Mouse (Mus musculus) left cerebral cortex, adult 11 months (tissue): ENCODE data around the gene Tcp11l2.

Experiments used
- DNase-seq: peaks from one replicate; pipeline ENCODE4 v3.0.0; 2022; ENCODE audit warnings: low spot score

Tcp11l2 gene

DNA sequence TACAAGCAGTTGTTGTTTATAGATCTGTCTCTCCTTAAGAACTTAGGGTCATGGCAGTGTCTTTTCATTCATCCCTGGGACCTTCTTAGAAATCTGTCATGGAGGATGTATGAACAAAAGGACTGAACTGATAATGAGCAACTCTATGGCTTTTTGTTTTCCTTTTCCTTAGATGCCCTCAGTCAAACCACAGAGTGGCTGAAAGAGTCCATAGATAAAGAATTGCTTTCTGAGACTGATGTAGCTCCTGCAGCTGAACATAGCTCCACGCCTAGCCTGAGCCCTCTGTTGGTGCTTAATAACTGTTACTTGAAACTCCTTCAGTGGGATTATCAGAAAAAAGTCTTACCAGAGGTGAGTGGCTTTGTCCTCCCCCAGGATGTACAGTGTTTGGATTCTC lies 27.9 kb downstream of the Tcp11l2 start:
- no peak for DNase-seq

DNA sequence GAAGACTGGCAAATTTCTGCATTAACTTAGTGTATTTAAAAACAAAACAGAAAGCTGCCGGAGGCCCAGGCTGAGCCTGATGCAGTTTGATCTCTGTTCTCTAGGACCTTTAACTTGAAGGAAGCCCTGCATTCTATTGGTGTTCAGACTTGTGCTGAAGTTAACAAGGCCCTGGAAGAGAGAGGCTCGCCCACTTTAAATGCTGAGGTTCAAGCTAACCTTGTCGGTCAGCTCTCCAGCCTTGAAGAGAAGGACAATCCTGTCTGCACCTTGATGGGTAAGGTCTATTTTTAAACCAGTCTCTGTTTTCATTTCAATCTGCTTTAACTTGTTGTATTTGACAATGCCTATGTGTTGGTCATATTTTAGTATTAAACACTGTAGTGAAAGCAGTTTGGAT lies 31.9 kb downstream of the Tcp11l2 start:
- no peak for DNase-seq

DNA sequence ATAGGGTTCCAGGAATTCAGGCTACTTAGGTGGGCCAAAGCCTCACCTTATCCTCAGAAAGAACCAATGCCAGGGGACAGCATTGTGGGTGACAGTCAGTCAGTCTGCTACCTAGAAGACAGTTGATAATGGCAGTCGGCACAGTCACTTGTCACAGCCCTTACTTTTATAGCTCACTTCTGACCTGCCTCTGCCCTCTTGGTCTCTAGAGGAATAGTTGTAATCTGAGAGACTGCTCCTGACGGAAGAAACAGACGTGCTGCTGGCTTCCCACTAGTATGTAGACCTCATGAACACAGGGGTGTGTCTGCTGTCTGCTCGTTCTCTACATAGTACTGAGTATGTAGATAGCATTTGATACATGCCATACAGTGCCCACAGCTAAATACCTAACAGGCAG lies 33.9 kb downstream of the Tcp11l2 start:
- no peak for DNase-seq

DNA sequence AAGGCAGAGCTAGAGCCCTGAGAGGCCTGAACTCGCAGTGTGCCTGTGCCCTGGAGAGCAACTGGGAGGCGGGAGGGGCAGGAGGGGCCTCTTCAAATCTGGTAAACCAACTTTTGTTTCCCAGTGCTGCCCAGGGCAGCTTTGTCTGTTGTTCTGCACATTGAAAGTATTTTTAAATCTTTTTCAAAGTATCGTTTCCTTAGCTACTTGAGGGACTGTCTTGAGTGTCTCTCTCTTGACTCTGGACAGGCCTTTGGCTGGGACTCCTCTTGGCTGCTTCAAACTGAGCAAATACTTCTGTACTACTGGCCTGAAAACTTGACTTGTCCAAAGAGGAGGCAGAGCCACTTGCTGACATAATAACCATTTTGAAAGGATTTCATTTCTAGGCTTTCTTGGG lies 34.4 kb downstream of the Tcp11l2 start:
- DNase-seq: no peak

DNA sequence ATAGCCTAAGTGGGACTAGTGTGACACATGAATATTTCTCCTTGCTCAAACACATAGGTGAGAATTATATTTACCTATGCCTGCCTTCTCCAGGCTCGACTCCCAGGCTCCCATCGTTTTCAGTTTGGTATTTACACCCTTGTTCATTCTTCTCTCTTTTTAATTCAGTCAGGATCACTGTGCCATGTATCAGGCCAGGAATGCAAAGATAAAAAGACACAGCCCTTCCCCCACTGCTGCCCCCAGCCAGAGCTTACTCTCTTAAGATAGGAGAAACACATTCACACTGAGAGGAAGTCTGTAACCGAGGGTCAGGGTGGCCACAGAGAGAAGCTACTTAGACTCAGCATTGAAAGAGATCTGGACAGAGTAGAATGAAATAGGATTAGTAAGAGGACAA lies 35.2 kb downstream of the Tcp11l2 start:
- no peak for DNase-seq

DNA sequence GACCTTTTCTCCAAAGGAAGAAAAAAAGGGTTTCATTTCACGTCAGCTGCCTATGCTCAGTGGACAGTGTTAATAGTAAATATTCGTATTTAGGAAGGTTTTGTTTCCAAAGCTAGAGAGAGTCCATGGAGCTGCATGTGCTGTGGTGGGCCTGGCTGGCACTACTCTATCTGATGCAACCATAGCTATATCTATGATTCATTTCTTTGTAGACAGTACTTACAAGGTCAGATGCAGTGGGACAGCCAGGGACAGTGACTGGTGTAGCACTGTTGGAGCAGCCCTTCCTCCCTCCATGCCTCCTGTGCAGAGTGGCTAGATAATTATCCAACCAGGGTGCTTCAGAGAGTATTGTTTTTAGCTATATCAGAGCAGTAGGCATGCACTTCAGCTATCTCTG lies 35.9 kb downstream of the Tcp11l2 start:
- no peak for DNase-seq

DNA sequence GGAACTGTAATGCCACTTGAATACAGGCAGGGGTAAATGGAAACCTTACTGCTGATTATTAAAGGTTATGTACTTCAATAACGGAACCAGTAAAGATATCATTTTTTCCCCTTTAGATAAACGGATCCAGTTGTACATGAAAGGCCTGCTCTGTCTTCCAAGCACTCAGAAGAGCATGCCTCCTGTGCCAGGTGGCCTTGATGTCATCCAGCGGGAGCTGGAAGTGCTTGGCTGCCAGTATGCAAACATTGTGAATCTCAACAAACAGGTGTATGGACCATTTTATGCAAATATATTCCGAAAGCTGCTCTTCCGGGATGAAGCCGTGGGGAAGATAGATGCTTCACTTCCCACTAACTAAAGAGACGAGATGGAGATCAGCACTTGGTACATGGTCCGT lies 36.9 kb downstream of the Tcp11l2 start:
- no peak for DNase-seq

DNA sequence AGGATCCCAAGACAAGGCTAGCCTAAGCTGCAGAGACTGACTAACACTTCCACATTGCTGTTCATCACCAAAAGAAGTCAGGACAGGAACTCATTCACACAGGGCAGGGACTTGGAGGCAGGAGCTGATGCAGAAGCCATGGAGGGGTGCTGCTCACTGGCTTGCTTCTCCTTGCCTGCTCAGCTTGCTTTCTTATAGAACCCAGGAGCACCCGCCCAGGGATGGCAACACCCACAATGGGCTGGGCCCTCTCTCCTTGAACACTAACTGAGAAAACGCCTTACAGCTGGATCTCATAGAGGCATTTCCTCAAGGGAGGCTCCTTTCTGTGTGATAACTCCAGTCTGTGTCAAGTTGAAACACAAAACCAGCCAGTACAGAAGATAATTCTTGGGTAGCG lies 38.6 kb downstream of the Tcp11l2 start:
- DNase-seq: no peak

DNA sequence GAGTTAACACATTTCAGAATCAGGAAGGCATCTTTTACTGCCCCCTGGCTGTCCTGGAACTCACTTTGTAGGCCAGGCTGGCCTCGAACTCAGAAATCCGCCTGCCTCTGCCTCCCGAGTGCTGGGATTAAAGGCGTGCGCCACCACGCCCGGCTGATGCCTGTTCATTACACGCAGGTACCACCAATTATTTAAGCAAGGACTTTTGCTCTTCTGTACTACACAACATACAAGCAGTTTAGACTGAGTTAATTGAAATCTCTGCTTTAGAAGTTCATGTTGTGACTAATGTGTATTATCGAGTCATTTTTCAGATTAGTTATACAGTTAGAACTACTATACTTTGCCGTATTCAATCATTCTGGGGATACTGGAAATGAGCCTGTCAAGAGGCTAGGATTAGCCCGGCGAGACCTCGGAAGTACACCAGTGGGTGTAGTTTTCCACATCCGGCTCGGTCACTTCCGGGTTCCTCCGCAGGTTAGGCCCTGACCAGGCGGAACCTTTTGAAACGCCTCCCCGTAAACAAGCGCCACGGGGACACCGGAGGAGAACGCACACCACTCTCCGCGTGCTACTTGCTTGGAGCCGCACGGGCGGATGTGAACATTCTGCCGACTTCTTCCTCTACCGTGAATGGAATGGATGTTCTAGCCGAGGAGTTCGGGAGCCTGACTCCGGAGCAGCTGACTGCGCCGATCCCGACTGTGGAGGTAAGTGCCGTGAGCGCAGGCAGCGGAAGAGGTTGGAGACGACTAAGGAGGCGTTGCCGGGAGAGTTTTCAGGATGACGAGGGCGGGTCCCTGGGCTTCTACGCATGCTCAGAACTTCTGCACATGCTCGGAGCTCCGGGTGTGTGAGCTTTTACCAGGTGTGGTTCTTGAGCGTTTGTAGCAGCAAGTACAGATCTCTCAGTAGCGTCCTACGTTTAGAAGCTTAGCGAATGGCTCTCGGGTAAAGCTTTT lies 45.7 kb downstream of the Tcp11l2 start, which contains the start of gene Polr3b:
Polr3b (plus strand) TSS at position 467 of the 965 bp plus-strand sequence.
- DNase-seq: peak; percentile 92

DNA sequence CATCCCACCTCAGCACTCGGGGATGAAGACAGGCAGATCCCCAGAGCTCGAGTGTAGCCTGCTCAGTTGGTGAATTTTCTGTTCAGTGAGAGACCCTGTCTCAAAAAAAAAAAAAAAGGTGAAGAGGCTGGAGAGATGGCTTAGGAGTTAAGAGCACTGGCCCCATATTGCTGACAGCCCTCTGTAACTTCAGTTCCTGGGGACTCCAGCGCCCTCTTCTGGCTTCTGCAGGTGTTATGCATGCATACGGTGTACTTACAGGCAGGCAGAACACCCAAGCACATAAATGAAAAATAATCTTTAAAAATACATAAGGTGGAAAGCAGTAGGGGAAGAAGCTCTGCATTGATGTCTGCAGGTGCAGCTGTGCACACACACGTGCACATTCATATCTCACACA lies 54.8 kb downstream of the Tcp11l2 start:
- no peak for DNase-seq

DNA sequence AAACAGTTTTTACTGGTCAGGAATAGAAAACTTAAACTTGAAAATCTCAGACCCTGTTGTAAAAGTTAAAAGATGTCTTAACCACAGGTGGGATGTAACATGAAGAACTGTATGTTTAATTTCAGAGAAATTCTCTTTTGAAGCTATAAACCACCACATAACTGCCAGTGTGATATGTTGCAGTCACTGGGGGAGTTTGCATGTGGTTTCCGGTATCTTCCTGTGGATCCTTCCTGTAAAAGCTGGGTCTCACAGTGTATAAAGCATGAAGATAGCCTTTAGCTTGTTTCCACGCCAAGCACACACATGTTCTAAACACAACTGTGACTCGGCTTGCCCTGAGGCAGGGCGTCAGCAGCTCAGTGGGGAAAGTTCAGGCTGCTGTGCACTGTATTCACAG lies 55.6 kb downstream of the Tcp11l2 start:
- no peak for DNase-seq

DNA sequence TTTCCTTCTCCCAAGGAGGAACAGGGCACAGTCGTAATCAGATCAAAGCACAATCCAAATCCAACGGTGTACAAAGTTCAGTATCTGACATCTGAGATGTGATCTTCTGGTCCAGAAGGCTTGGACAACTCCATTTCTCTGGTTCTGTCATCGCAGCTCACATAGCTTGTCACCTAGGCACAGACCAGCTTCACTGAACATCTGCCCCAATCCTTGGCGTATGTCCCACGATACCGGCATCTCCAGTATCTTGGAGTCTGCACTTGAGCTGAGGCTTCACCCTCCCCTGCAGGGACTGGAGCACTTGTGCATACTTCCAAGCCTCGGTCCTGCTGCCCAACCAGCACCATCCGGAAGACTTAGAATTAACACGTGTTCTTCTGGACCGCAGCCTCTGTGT lies 60.2 kb downstream of the Tcp11l2 start:
- no peak for DNase-seq

DNA sequence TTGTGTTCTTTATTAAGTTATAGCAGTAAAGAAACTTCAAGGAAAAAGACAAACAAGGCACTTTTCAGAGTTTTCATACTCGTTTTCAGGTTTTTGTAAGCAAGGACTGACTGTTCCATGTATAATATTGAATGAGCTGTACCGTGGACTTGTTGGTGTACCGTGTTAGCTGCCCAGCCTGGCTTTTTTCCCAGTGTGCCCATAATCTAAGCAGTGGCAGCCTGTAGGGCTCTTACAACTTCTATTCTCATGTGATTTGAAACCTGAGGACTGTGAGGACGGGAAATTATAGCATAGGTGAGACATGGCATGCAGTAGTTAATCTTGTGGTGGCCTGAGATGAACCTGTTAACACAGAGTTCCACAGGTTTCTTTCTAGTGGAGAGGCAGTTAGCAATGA lies 62.0 kb downstream of the Tcp11l2 start:
- DNase-seq: no peak

DNA sequence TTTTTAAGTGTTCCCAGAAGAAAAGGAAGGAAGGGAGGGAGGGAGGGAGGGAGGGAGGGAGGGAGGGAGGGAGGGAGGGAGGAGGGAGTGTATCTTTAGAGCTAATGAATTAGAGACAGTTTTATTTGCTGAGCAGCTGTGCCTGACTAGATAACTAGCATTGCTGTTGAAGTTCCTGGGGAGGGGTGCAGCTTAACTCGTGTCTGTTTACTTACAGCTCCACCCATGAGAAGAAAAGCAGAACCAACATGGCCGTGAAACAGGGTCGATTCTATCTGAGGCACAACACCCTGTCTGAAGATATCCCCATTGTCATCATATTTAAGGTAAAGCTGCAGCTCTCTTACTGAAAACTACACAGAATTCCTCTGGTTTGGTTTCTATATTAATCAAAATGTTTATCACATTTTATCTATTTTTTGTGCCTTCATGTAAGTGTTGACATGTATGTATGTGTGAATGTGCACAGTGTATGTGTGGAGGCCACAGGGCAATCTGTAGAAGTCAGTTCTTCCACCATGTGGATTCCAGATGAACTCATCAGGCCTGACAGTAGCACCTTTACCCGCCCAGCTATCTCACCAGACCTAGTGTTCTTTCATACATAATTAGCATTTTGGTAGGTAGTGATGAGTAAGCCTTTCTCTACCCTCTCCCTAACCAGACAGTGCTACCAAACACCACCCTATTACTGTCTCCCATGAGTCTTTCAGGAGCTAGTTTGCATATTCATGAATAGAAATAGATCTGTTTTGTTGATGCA lies 63.3 kb downstream of the Tcp11l2 start:
- no peak for DNase-seq

DNA sequence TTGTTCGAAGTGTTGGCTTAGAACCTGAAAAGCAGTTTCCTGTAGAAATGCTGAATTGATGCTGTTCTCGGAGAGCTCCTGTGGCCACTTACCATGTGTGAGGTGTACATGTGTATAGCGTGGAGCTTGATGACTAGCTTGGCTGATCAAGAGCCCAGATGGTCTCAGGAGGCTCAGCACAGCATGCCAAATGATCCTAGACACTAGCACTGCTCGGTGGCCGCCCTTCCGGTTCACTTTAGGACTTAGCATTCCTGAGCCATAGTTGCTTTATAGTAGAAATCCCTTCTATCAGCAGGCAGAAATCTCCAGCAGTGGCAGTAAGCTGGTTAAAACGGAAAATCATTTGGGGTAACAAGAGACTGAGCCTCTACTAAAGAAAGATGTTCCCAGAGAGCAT lies 64.4 kb downstream of the Tcp11l2 start:
- DNase-seq: no peak

DNA sequence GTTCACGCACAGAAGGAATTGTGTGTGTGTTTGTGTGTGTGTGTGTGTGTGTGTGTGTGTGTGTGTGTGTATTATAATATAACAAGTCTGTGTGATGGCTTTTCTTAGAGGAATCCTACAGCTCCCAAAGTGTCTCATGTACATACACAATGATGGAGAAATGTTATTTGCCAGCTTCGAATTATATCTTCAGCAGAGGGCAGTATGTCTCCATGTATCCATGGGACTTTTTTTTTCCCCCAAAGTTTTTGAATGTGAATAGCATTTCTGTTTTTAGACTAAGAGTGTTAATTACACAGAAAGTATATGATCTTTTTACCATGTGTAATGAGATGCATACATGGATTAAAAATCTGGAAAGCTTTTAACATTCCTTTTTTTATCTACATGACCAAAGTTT lies 65.2 kb downstream of the Tcp11l2 start:
- DNase-seq: no peak

DNA sequence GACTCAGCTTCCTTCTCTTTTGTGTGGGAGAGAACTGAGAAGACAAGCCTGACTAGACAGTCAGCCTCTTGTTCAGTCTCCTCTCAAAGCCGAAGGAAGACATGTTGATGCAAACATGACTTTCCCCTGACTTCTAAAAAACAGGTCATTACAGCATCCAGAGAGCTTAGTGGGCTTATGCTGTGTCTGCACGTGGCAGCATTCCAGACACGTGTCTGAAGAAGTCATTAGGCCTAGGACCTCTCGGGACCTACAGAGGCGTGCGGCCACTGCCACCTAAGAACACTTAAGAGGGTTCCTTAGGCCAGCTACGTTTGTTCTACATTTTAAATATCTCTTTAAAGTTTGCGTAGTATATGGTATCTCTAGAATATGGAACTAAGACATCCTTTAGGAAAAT lies 69.5 kb downstream of the Tcp11l2 start:
- no peak for DNase-seq

DNA sequence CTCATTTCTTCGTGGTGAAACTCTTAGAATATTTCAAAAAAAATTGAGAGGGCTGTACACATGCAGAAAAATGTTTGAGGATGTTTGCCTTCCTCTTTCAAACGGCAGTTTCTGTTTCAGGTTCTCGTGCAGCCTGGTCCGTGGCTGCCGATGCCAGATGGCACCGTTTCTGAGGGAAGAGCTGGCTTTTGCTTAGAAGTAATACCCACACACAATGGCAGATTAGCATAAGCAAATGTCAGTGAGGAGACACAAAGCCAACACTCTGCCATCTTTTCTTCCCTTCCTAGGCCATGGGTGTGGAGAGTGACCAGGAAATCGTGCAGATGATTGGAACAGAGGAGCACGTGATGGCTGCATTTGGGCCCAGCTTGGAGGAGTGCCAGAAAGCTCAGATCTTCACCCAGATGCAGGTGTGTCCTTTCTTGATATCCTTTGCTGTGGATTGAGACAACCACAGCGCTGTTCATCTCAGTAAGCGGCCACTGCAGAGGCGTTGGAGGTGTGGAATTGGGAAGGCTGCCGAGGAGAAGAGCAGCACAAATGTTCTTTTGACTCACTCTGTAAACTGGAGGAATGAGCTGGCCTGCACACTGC lies 70.2 kb downstream of the Tcp11l2 start:
- DNase-seq: peak; percentile 36

DNA sequence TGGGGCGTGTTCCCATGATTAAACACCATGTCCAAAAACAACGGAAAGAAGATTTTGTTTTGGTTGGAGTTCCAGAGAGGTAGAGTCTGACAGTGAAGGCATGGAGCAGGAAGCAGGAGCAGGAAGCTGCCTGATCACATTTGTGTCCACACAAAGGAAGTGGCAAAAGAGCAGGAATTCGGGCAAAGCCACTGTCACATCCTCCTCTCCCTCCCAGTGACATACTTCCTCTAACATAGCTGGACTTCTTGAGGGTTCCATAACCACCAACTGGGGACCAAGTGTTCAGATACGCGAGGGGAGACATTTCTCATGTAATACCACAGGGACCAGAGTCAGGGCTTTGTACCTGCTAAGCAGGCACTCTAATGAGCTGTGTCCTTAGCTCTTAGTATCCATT lies 70.8 kb downstream of the Tcp11l2 start:
- DNase-seq: no peak

DNA sequence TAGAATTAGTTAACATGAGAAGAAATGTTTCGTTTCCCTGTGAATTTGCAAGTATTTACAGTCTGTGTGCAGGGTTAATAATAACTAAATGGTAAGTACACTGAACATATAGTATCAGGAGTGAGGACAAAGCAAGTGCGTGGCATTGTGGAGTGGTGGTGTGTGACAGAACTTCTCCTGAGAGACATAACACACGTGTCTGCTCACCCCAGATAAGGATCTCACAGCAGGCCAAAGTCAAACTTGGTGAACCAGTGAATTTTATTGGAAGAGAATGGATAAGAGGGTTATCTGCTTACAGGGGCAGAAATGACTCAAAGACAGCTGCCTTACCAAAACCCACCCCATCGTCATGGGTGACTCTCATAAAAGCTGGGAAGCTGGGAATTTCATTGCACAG lies 72.5 kb downstream of the Tcp11l2 start:
- DNase-seq: no peak

DNA sequence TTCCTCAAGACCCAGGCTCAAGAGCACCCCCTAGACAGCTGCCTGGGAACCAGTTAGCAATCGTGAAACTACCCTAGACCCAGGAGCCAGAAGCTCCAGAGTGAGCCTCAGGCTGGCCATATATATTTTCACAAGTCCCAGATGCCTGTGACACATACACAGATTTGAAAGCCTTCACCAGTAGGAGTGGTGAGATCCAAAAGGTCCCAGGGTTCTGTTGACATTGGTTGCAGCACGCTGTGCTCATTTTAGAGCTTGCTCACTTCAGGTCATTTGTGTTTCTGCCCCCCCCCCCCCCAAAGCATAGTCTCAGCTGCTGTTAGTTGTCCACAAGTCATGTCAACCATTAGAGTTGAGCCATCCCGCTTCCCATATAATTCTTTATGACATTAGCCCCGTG lies 77.6 kb downstream of the Tcp11l2 start:
- DNase-seq: no peak

DNA sequence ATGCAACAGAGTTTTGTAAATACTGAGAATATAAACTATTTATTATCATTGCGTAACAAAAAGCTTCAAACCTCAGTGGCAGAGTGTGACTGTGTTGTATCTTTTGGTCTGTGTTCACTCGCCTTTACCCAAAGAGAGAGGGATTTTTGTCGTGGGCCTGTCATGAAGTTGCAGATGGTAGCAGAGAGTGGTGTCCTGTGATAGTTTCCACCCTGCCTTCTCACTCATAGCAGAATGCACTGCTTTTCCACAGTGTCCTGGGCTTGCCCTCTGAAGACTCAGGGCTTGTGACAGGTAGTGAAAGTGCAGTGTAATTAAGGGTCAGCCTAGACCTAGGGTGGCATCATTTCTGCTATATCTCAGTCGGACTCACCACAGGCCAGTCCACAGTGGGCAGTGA lies 78.3 kb downstream of the Tcp11l2 start:
- no peak for DNase-seq

DNA sequence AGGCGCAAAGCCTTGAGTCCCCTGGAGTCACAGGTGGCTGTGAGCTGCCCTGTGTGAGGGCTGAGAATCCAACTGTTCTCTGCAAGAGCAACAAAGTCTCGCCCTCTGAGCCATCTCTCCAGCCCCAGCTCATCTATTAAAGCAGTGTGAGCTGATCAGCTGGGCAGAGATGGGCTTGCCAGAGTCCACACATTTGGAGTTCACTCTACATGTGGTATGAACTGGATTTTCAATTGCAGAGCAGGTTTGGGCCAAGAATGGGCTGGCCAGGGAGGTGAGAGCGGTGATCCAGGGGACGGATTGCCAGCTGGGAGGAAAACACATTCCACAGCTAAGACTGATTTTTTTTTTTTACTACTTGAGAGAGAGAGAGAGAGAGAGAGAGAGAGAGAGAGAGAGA lies 80.2 kb downstream of the Tcp11l2 start:
- DNase-seq: no peak
